Mouse (Mus musculus) spleen, adult 2 months (tissue): Measurements from ENCODE around the gene Sel1l3.

Experiments used
- CTCF ChIP-seq: fragments of 200-500 bp; IDR thresholded peaks from 2 replicates; pipeline ENCODE4 v1.5.1; 2011; ENCODE audit warnings: mild to moderate bottlenecking, inconsistent platforms; ENCODE audit not compliant: insufficient read depth, insufficient read length, insufficient replicate concordance; ENCODE audit errors: extremely low read depth
- POLR2A ChIP-seq: fragments of 200-500 bp; IDR thresholded peaks from 2 replicates; pipeline ENCODE4 v1.6.1; 2011; ENCODE audit warnings: low read depth, low read length, inconsistent platforms

DNA sequence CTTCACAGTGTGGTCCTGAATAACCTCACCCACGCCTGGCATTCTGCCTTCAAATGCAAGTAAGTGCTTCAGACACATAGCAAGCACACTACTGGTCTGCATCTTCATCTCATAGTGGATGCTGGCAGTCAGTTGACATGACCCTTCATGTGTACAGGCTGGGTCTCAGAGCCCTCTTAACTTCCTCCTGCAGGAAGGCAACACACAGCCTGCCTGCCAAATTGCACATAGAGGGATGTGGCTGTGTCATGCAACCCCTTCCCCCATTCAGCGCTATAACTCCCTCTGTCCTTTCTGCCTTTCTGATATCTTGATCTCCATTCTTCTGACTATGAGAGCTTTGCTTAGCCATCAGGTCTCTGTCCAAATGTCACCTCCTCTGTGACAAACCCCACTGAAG lies 19.3 kb downstream of the Sel1l3 start:
- TF ChIP-seq CTCF (no peak), POLR2A (no peak)
